Mouse (Mus musculus) kidney, adult 8-10 months (tissue): ENCODE results near the gene Gm5475.

Experiments used
- DNase-seq, 2 experiments: peaks; one replicate each; pipeline ENCODE4 v3.0.0; 2022

The Gm5475 gene

DNA sequence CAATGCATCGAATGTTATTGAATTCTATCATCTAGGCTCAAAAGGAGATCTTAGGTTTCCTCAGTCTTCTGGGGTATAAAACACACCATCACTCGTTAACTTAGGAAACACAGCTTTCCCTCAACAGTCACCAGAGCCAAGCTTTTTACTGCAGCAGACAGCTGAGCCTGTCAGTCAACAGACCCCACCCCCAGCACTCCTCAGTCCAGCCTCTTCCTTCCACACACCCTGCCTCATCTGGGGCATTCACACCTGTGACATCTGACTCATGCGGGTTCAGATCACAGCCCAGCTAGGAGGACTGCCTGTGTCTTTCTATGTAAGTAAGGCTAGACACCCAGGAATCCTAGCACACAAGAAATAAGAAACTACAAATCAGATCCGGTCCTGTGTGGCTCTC is 7.9 kb upstream of the Gm5475 start:
- peak in 1 of 2 experiments; percentile 46 for DNase-seq

DNA sequence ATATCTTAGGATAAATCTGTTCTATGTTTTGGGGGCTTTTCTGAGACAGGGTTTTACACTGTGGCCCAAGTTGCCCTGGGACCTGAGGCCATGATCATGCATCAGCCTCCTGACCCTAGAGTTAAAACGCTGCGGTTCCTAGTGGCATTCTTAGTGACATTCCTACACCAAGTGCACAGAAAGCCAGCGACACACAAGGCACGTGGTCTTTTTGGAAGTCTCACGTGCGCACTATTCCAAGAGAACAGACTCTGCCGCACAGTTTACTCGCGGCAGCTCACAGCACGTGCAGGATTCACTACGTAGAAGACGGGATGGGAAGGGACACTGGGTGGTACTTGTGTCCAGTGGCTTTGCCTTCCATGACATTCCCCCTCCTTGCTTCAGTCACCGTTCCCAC is 7.0 kb upstream of the Gm5475 start:
- no peak for DNase-seq

DNA sequence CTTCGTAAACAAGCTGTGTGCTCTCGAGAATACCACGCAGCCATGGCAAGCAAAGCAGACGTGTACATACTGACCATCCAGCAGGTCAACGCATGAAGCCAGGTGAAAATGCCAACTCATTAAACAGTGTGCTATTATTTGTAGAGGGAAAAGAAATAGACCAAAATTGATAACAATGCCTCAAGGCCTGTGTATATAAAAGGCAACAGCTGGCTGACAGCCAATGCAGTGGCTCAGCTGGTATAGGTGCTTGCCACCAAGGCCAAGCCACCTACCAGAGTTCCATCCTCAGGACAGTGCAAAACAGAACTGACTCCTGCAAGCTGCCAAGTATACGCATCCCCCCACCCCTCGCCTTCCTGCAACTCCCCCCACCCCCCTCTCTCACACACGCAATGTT is 6.3 kb upstream of the Gm5475 start:
- DNase-seq = no peak

DNA sequence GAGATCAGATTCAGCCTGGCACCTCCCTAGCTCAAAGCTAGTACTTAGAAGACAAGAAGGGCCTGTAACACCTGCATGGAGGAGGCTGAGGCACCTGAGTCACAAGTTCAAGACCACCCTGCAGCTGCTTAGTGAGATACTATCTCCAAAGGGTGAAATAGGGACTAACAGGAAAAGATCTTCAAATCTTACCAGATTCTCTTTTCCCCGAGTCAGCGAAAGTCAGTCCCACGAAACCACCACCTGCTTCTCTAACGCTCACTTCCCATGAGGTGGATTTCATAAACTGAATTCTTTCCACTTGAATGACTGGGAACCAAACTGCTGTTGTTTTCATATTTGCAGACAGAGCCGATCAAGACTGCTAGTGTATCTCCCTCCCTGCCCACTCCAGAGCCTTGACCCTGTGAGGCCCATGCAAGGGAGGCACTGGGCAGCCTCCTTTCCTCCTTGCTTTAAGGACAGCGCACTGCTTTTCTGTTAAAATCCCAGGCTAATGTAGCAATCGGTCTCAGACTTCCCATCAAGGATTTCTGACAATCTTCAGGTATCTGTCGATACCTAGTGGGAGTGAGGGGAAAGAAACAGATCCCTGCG is 4.0 kb upstream of the Gm5475 start:
- DNase-seq = no peak

DNA sequence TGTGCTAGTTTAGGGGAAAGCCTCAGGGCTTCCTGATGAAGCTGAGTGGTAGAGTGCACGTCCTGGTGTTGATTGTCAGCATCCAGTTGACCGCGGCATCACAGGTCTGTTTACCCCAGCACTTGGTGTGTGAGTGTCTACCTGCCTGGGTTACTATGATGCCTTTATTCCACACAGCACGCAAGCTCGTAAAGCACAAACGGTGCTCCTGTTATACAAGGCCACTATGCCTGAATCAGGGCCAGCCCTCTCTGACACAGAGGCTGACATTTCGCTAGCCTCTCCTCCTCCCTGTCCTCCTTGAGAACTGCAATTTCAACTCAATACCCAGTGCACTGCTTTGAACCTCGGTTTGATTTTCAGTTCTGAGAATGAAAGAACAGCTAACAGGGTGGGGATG is 2.6 kb upstream of the Gm5475 start:
- no peak for DNase-seq

DNA sequence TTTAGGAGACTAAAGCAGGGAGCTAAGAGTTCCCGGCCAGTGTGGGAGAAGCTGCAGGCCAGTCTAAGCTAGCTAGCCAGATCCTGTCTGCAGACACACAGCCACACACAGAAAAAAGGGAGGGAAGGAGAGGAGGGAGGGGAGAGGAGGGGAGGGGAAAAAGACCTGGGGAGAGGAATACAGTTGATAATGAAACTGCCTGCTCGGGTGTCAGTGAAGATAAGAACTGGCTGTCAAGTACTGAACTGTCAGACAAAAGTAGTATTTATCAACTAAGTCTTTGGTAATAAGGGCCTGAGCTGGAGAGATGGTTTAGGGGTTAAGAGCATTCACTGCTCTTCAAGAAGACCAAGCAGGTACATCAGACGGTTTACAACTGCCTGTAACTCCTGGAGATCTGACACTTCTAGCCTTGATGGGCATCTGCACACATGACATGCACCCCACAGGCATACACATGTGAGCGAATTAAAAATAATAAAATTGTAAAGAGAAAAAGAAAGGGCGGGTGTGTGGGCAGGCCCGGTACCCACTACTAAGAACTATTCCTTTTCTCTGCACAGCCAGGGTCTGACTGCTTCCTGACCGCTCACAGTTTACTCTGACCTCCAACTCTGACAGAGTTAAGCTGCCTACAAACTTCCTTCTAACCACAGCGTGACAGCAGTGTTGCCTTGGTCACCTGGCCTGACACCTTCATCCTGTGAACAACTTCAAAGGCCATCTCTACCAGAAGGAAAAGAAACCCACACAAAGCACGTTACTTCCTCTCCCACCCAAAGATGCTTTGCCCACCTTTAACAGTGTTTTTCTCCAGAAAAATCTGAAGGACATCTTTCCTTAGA is 1.8 kb upstream of the Gm5475 start:
- DNase-seq = no peak

DNA sequence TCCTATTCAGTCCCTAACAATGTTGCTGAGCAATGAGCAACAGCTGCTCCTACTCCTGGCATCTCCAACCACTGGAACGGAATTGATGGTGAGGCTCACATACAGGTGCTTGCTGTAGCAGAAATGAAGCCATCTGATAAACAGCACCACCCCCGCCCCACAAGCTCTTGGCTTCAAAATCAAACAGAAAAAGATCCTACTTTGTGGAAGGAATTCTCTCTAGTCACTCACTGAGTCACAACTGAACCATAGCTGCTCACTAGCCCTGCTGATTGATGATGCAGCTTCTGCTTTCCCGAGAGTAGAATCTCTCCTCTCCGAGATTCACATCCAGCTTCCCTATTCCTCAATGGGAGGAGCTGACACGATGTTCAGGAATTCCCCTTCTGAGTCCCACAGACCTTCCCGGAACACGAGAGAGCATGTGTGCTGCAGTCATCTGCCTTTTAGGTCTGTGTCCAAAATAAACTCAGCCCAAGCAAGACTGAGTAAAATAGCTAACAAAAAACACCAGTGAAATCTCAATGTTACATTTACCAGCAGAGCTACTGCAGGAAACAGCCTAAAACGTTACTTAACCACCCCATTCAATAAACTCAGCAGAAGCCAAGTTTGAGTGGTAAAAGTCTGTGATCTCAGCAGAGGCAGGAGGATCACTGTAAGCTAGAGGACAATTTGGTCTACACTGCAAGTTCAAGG is 739 bp upstream of the Gm5475 start:
- DNase-seq = no peak

DNA sequence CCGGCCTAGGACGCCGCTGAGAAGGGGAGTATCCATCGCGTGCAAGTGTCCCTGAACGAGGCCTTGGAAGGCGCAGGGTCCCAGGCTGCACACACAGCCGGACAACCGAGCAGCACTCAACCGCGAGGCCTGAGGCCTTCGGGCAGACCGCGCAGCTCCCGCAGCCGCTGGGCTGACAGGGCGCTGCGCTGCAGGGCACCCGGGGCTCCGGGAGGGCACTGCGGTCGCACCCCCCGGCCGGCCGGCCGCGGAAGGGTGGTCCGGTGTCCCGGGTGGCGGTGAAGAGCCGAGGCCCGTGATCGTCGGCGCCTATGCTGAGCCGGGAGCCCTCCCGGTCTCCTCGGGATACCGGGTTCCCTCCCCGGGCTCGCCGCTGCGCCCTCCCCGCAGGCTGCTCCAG is 529 bp downstream of the Gm5475 start:
- DNase-seq = no peak

DNA sequence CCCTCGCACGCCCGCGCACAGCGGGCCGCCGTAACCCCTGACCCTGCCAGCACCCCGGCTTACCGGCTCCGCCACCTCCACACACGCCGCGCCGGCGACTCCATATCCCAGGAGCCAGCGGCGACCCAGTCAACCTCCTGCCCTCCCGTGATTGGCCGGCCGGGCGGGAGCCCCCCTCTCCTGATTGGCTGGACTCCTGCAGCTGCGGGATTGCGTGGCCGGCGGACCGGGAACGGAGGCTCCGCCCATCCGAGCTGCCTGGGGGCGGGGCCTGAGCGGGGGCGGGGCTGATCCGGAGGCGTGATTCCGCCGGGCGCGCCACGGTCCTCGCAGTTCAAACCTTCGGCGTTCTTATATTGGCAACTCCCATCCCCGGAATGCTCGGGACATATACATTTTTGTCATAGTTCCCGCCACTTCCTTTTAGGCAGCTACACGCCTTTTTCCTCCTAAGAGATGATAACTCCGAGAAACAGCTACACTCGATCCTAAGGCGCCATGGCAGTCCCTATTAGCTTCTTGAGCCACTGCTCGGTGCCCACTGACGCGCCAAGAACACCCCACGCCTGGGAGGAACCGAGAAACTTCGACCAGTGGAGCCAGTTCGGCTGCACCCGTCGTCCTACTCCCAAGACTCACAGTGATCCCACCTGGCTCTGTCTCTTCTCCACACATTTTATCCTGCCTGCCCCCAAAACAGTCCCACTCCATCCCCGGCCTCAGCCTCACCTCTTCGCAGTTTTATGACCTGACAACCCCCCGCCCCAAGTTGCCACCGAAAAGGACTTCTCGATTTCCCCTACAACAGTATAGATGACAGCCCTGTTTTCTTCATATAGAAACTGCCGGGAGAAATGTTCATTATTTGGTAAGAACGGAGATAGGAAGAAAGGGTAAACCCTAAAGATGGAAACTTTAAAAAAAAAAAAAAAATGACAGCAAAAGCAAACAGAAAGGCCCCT is 1.2 kb downstream of the Gm5475 start:
- DNase-seq = peak; percentile 96

DNA sequence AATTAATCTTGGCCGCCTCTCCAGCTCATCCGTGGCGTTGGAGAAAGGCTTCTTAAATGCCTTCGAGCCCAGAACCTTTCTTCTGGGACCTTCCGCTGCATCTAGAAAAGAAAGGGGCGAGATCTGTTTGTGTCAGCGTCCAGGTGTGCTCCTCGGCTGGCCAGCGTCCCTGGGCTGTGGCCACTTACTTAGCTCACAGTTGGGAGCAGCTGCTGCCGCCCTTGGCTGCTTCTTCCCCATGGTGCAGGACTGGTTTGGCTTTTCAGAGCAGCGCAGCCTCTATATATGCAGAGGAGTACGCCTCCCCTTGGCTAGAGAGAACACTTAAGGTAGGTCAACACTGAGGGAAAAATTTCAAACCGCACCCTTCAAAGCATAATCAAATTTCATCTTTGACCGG is 2.0 kb downstream of the Gm5475 start:
- DNase-seq = peak in 1 of 2 experiments; percentile 53

DNA sequence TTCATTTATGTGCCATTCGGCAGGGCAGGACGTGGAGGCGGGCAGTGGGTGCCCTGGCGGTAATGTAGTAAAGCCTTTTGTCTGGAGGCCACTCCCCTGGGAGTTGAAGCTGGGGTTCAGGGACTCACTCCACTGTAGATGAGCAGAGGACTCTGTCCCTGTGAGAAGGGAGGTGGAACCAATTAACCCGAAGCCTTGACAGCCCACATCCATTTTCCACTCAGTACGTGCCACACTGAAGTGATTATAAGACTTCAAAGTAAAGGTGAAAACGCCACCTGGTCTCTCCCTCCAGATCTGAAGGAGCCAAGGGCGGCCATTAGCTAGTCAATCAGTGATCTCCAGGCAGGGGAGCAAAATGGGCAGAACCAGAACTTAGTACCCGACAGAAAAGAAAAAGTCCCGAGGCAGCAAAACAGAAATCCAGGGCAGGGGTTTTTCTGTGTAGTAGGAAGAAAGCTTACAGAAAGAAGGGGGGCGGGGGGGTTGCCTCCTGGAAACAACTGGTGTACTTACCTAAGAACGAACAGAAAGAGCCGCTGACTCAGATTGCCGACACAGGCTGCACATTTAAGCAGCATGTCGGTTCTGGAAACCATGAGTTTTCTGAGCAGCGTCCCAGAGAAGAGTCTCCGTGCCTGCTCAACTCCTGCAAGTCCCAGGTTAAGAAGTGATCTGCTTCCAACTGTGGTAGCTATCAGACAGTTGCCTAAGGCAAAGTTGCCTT is 2.6 kb downstream of the Gm5475 start, which contains the start of gene Slc11a2:
TSS of gene Slc11a2 (minus strand) at position 677 of the 727 bp plus-strand sequence.
- peak; percentile 66 to 70 for DNase-seq

DNA sequence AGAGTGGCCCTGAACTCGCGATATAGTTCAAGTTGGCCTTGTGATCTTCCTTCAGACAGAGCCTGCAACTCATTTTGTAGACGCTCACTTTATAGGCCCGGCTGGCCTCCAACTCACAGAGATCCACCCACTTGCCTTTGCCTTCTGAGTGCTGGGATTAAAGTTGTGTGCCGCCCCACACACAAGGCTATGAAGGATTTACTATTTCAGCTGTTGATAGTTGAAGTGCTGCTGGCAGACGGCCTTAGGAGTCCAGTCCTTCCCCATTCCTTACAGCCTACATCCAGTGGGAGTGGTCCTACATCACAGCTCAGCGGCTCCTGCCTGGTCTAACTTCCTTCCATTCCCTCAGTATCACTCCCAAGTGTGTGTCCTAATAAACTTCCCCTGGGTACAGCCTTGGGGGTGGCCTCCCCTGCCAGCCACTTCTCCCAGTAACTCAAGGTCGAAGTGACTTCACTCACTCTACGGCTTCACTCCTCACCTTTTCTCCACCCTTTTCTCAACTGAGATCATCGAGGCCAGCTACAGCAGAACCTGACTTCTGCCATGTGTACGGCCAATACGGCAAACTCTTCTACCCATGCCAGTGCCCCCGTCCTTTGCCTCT is 6.5 kb downstream of the Gm5475 start:
- DNase-seq = no peak

DNA sequence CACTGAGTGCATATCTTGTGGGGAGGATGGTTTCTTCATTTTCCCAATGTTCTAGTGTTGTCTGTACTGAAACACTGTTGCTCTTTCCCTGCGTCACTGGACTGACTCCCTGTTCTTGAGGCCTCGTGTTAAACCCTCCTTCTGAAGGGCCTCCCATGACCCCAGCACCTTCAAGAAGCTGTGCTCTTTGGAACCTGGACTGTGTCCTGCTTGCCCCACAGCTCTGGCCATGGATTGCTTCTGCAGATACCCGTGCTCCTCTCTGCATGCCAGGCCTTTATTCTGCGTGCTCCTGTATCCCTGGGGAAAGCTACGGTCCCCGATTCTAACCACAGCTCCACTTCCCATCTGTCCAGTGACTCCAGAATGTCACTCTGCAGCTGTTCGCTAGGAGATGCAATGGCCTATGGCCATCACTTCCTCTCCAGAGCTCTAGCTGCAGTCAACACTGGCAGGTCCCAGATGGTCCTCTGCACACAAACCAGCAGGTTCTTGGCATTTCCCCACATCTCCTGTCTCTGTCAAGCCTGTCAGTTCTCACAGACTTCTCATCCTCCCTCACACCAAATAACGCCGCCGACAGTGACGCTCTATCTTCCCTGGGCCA is 8.1 kb downstream of the Gm5475 start:
- DNase-seq = peak; percentile 55 to 69

DNA sequence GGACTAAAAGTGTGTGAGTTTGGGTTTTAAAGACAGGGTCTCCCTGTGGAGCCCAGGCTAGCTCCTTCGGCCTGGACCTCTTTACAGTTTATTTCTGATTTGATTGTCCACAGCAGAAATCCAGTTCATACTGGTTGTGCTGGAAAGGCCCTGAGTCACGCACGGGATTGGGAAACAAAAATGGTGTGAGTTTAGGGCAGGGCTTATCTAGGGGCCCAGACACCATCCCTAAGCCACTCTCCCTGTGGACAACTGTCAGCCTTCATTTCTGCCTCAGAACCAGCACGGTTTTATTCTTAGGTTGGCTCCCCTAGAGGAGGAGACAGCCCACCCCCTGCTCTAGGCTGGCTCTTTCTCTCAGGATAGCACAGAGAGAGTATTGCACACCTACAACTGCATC is 11.3 kb downstream of the Gm5475 start:
- DNase-seq = no peak

DNA sequence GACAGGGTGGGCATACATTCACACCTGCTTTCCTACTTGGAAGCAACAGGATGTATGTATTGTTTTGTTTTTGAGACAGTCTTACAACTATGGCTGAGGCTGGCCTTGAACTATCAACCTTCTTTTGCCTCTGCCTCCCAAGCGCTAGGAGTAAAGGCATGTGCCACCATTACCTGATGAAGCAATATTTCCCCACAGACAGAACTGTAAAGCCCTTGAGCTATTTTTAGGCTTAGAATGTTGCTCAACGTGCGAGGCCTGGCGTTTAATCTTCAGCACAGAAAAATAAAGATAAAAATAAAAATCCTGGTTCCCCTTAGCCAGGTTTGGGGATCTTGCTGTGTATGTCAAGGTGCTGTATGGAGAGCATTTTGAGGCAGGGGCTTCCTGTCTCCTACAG is 14.2 kb downstream of the Gm5475 start:
- DNase-seq = no peak

DNA sequence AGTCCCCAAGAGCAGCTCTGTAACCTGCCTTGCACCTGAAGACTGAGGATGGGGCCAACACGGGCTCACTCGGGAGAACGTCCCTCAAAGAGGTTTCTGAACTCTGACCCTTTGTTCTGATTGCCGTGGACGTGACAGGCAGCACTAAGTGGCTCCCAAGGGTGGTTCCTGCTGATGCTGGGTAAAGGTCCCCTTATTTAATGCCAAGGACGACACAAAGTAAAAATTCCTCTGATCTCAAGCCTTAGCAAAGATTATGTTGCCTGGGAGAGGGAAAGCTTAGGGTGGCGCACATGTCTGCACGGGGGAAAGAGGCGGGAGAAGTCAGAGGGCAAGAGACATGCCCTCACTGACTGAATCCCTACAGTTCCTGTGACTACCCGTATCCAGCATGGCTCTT is 14.6 kb downstream of the Gm5475 start:
- DNase-seq = no peak

DNA sequence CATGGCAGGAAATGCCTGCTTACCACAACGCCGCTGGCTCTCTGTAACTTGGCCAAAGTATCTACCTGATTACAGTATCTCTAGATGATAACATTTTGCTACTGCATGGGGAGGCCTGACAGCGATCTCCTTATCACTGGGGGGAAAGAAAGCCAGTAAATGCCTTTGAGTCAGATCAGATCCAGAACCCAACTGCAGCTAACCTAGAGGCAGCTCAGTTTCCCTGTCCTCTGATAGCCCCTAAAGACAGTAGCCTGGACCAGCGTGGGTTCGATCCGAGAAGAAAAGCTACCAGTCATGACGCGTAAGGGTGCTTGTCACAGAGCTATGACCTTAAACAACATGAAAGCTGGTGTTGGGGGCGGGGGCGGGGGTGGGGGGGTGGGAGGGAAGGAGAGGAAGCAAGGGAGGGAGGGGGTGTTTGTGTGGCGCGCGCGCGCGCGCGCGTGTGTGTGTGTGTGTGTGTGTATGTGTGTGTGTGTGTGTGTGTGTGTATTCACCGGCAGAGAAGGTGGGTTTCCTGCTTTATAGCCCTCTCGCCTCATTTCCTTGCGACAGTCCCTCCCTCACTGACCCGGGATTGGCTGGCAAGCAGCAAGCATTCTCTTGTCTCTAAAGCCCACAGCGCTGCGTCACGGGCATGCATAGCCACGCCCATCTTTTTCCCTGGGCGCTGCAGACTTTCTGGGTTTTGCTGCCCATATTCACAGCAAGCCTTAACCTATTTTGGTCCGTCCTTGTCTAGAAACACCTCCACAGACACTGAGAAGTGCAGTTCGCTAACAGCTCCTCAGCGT is 21.4 kb downstream of the Gm5475 start:
- peak; percentile 85 to 91 for DNase-seq

DNA sequence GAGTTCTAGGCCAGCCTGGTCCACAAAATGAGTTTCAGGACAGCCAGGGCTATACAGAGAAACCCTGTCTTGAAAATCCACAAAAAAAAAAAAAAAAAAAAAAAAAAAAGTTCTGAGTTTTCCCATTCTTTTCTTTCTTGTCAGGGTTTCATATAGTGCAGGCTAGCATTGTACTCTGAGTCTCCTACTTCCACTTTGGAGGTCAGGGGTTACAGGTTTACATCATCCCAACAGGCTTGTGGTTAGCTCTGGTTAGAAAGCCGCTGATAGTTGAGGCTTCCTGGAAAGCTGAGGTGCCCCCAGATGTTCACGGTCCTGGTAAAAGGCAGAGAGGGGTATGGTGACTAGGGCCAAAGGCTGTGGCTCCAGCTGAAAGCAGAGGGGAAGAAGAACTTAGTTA is 24.9 kb downstream of the Gm5475 start:
- DNase-seq = no peak

DNA sequence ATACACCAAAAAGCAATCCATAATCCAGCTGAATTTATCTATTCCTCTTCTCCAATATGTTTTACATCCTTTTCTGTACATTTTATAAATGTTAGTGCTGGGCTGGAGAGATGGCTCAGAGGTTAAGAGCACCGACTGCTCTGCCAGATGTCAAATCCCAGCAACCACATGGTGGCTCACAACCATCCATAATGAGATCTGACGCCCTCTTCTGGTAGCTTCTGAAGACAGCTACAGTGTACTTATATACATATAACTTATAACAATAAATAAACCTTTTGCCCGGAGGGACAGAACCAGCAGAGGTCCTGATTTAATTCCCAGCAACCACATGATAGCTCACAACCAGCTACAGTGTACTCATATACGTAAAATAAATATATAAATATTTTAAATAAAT is 26.6 kb downstream of the Gm5475 start:
- DNase-seq = no peak

DNA sequence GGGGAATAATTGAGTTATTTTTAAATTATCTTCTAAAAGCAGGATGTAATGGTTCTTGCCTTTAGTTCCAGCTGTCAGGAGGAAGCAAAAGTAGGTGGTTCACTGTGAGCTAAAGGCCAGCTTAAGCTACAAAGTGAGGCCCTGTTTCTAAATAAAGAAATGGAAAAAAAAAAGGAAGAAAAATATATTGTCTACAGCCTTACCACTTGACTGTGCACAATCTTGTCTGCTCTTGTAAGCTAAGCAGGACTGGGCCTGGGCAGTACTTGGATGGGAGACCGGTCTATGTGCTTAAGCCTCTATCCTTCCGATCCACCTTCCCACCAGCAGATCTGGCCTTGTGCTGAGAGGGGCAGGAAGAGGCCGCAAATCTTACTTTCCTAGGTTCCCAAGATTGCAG is 27.5 kb downstream of the Gm5475 start:
- DNase-seq = no peak
